Mouse (Mus musculus): ENCODE data around the gene Sspo.

DNA sequence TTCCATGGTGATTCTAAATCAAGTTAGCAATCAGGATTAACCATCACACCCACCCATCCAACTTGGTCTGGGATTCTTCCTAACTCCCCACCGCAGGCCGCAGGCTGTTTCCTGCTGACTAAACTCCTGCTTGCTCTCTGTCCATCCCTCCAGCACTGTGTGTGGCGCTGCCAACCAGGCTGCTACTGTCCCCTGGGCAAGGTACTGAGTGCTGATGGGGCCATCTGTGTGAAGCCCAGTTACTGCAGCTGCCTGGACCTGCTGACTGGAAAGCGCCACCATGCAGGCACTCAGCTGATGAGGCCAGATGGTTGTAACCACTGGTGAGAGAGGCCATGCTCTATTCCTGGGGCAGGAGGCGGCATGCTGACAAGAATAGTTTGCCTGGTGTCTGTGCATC is 34.5 kb downstream of the Sspo start:
- TF ChIP-seq ZC3H11A (IDR thresholded peaks at IDR 0.05; ENCODE audit: borderline replicate concordance, low read depth, low read length): no peak
- TF ChIP-seq HCFC1 (IDR thresholded peaks at IDR 0.05; ENCODE audit: borderline replicate concordance, insufficient read depth, low read length): no peak
- TF ChIP-seq MAFK (IDR thresholded peaks at IDR 0.05; ENCODE audit: insufficient read depth, low read depth, low read length): no peak
- TF ChIP-seq ZNF384 (IDR thresholded peaks at IDR 0.05; ENCODE audit: low read depth, low read length): no peak
- no peak for TF ChIP-seq CHD2 (IDR thresholded peaks at IDR 0.05; ENCODE audit: low read depth, low read length)

Measured in ES-E14 (cell line).